Mouse (Mus musculus): Measurements from ENCODE around the gene Tesc. TPM values are rescaled to one million over a fixed set of nuclear protein-coding genes. Genes with fewer than 3 reads are reported as not detected.
A peak's percentile ranks its signal among the peaks of the same experiment; 100 is the strongest.

Tesc gene
- polyA plus RNA-seq, 1 experiment, result 17.1 TPM

DNA sequence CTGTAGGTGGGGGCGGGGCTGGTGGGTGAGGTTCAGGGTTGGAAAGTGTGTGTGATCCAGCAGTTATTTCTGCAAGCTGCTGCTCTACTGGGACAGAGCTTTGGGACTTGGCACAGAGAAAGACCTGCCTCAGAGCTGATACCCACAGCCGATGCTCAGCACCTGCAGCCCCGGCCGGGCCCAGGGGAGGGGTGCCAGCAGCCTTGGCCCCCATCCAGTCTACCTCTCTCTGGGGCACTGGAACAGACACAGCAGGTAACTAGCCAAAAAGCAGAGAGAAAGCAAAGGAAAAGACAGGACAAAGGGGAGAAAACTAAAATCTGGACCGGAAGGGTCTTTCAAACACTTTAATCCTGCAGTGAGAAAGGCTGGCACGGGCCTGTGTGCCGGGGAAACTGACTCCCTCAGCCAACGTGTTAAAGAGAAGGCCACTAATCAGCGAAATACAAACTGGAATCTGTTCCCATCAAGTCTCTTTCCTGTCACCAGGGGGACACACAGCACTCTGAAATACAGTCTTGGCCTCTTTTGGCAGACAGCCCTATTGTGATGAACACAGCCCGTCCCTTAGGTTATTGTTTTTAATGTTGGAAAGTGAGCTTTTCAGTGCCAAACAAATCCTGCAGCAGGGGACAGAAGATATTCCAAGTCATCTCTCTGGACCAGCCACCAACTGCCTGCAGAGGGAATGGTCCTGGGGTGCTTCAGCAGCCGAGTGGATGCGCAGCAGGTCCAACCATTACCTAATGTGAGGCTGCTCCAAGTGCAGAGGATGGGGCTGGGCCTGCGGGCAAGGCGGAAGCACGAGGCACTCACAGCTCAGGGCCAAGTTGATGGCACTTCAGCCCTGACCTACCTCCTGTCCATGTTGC lies 49.4 kb downstream of the Tesc start:
- WGBS, result 93% methylated on average over 15 of the region's 15 CpGs

DNA sequence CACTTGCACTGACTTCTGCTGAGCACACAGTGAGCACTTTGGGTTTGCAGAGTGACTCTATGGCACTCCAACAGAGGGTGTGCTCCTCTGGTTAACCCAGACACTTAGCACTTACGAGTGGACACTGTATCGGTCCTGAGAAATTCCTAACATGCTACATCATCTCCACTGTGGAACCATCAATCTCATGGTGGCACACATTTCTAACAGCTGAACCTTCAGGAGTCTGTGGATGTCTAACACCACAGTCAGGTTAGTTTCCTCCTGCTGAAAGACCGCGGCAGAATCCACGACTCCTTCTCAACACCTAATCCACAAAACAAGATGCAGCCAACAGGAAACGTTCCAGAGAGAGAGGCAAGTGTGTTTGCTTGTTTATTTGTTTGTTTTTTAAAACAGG lies 51.0 kb downstream of the Tesc start:
- DNase-seq (ENCODE audit: low read depth in 1 of 2, low spot score in 2 of 2), result no peak
- no peak overlapping the region for H3K27ac ChIP-seq (ENCODE audit: insufficient read depth, low read length)
- peaks cover 14% of the 10 kb centered on the region for H3K36me3 ChIP-seq (ENCODE audit: control insufficient read depth, insufficient read depth, low read length)
- peaks cover 24% of the 10 kb centered on the region; the same call in 1 of the 2 replicates for H3K4me1 ChIP-seq (ENCODE audit: control insufficient read depth, insufficient read depth, insufficient read length)
- 90% methylated on average over 6 of the region's 6 CpGs for WGBS
- H3K4me3 ChIP-seq (ENCODE audit: extremely low read depth, insufficient read depth, insufficient read length), result no peak overlapping the region
- H3K27me3 ChIP-seq (ENCODE audit: control insufficient read depth, insufficient read depth, low read length), result no peaks in the 10 kb centered on the region
- TF ChIP-seq POLR2A (IDR thresholded peaks at IDR 0.05; ENCODE audit: low read depth, low read length) (no peak), CTCF (IDR thresholded peaks at IDR 0.05; ENCODE audit: extremely low read depth, insufficient read depth, insufficient read length, insufficient replicate concordance) (no peak)

More for the DNA sequence above, 49.4 kb downstream of the Tesc start:
- TF ChIP-seq POLR2A (IDR thresholded peaks at IDR 0.05; ENCODE audit: low read depth, low read length) (no peak), CTCF (IDR thresholded peaks at IDR 0.05; ENCODE audit: extremely low read depth, insufficient read depth, insufficient read length, insufficient replicate concordance) (no peak)
- peaks cover 16% of the 10 kb centered on the region; the same call in 1 of the 2 replicates for H3K4me1 ChIP-seq (ENCODE audit: control insufficient read depth, insufficient read depth, insufficient read length)
- no peak overlapping the region for H3K4me3 ChIP-seq (ENCODE audit: extremely low read depth, insufficient read depth, insufficient read length)
- H3K27ac ChIP-seq (ENCODE audit: insufficient read depth, low read length), result no peak overlapping the region
- no peaks in the 10 kb centered on the region for H3K27me3 ChIP-seq (ENCODE audit: control insufficient read depth, insufficient read depth, low read length)
- H3K36me3 ChIP-seq (ENCODE audit: control insufficient read depth, insufficient read depth, low read length), result peaks cover 14% of the 10 kb centered on the region
- no peak for DNase-seq (ENCODE audit: low read depth in 1 of 2, low spot score in 2 of 2)

DNA sequence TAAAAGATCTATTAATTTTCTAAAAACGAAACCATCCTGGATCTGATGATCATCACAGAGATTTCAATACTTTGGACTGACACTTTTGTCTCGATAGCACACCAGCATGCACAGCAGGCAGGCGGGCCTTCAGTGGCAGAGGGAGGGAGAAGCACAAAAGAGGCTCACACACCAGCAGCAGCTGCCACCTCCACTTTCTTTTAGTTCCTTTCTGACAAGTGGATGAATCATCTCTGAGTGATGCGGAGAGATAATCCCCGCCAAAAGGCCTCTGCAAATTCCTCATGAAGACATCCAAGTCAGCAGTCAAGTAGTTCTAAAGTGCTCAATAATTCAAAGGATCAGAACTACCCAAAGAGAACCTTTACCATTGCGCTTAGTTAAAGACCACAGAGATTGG lies 51.8 kb downstream of the Tesc start:
- WGBS, result 78% methylated on average over 6 of the region's 6 CpGs
- peaks cover 14% of the 10 kb centered on the region for H3K36me3 ChIP-seq (ENCODE audit: control insufficient read depth, insufficient read depth, low read length)

DNA sequence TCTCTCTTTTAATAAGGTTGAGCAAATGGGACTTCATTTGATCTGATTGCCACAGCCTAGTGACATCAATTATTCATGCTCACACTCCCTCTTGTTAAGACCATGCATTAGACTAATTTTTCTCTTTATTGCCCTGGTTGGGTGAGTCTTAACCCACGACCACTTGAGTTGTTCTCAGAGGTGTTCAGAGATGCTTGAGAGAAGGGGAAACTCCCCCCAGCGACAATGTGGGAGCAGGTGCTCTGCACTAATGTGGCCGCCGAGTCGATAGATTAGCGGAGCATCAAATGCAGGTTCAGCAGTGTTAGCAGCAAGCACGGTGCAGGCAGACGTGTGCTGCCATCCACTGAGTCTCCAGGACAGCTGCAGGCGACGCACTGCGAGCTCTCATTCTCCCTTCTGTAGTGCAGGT lies 52.3 kb downstream of the Tesc start:
- no peak for TF ChIP-seq POLR2A (IDR thresholded peaks at IDR 0.05; ENCODE audit: low read depth, low read length)
- TF ChIP-seq CTCF (IDR thresholded peaks at IDR 0.05; ENCODE audit: extremely low read depth, insufficient read depth, insufficient read length, insufficient replicate concordance), result no peak
- 35% methylated on average over 11 of the region's 11 CpGs for WGBS
- no peak for DNase-seq (ENCODE audit: low read depth in 1 of 2, low spot score in 2 of 2)

More for the DNA sequence above, 51.8 kb downstream of the Tesc start:
- Histone ChIP-seq H3K4me3 (ENCODE audit: extremely low read depth, insufficient read depth, insufficient read length) (no peak overlapping the region), H3K27ac (ENCODE audit: insufficient read depth, low read length) (no peak overlapping the region), H3K4me1 (ENCODE audit: control insufficient read depth, insufficient read depth, insufficient read length) (peaks cover 27% of the 10 kb centered on the region; the same call in 1 of the 2 replicates), H3K27me3 (ENCODE audit: control insufficient read depth, insufficient read depth, low read length) (no peaks in the 10 kb centered on the region)
- TF ChIP-seq POLR2A (IDR thresholded peaks at IDR 0.05; ENCODE audit: low read depth, low read length) (no peak), CTCF (IDR thresholded peaks at IDR 0.05; ENCODE audit: extremely low read depth, insufficient read depth, insufficient read length, insufficient replicate concordance) (no peak)
- no peak for DNase-seq (ENCODE audit: low read depth in 1 of 2, low spot score in 2 of 2)

DNA sequence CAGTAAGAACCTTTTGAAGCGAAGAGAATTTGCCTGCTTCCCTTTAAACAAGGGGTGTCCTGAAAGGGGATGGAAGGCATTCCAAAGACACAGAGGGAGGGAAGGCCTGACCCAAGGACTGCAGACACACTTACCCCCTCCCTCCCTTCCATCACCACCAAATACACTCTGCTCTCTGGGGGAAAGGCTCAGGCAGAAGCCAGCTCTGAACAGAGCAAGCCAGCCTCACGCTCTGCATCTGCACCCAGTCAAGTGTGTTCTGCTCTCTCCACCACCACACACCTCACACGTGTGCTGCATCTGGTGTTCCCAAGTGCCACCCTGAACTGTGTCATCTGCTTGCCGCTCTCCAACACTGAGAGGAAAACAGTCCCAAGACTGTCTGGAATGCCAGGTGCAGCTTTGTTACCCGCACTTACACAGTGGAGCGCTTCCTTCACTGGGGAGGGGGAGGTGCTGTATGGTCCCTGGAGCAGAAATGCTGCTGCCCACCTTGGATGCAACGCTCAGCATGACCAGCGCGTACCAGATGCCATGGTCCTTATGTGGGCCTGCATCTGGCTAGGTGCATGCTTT lies 53.9 kb downstream of the Tesc start:
- no peak for DNase-seq (ENCODE audit: low read depth in 1 of 2, low spot score in 2 of 2)
- H3K27ac ChIP-seq (ENCODE audit: insufficient read depth, low read length), result 0 out of 2 replicates have a peak overlapping the region, but pooled peaks have one; percentile 4
- H3K4me1 ChIP-seq (ENCODE audit: control insufficient read depth, insufficient read depth, insufficient read length), result peaks cover 38% of the 10 kb centered on the region

More for the DNA sequence above, 52.3 kb downstream of the Tesc start:
- no peaks in the 10 kb centered on the region for H3K27me3 ChIP-seq (ENCODE audit: control insufficient read depth, insufficient read depth, low read length)
- peaks cover 32% of the 10 kb centered on the region for H3K4me1 ChIP-seq (ENCODE audit: control insufficient read depth, insufficient read depth, insufficient read length)
- no peak overlapping the region for H3K27ac ChIP-seq (ENCODE audit: insufficient read depth, low read length)
- H3K36me3 ChIP-seq (ENCODE audit: control insufficient read depth, insufficient read depth, low read length), result peaks cover 14% of the 10 kb centered on the region
- H3K4me3 ChIP-seq (ENCODE audit: extremely low read depth, insufficient read depth, insufficient read length), result no peak overlapping the region

DNA sequence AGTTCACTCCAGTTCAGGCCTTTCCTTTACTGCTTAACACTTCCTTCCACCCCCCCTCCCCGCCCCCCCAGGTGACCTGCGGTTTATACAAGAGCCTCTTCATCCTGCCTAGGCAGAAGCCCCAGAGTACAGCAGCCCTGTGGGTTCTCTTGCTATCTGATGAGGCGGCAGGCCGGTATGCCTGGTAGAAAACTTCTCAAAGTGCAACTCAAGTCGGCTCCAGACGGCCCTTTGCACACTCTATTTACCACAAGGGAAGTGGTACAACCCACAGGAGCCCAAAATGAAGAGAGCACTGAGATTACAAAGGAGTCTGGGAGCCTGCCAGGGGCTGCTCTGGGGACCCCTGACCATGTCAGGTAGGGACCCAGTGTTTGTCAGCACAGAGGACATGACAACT lies 54.5 kb downstream of the Tesc start:
- Histone ChIP-seq H3K27me3 (ENCODE audit: control insufficient read depth, insufficient read depth, low read length) (no peaks in the 10 kb centered on the region), H3K27ac (ENCODE audit: insufficient read depth, low read length) (peak overlapping the region; percentile 24; the same call in 1 of the 2 replicates), H3K36me3 (ENCODE audit: control insufficient read depth, insufficient read depth, low read length) (peaks cover 5% of the 10 kb centered on the region), H3K4me3 (ENCODE audit: extremely low read depth, insufficient read depth, insufficient read length) (no peak overlapping the region), H3K4me1 (ENCODE audit: control insufficient read depth, insufficient read depth, insufficient read length) (peaks cover 38% of the 10 kb centered on the region)
- DNase-seq (ENCODE audit: low read depth in 1 of 2, low spot score in 2 of 2), result peak; percentile 36
- TF ChIP-seq POLR2A (IDR thresholded peaks at IDR 0.05; ENCODE audit: low read depth, low read length) (no peak), CTCF (IDR thresholded peaks at IDR 0.05; ENCODE audit: extremely low read depth, insufficient read depth, insufficient read length, insufficient replicate concordance) (no peak)
- 10% methylated on average over 6 of the region's 6 CpGs for WGBS

More for the DNA sequence above, 53.9 kb downstream of the Tesc start:
- Histone ChIP-seq H3K36me3 (ENCODE audit: control insufficient read depth, insufficient read depth, low read length) (peaks cover 10% of the 10 kb centered on the region), H3K27me3 (ENCODE audit: control insufficient read depth, insufficient read depth, low read length) (no peaks in the 10 kb centered on the region), H3K4me3 (ENCODE audit: extremely low read depth, insufficient read depth, insufficient read length) (no peak overlapping the region)
- no peak for TF ChIP-seq POLR2A (IDR thresholded peaks at IDR 0.05; ENCODE audit: low read depth, low read length)
- TF ChIP-seq CTCF (IDR thresholded peaks at IDR 0.05; ENCODE audit: extremely low read depth, insufficient read depth, insufficient read length, insufficient replicate concordance), result no peak
- 30% methylated on average over 9 of the region's 9 CpGs for WGBS

All from spleen, adult 2 months (tissue).